Mouse (Mus musculus) kidney, adult 10 weeks (tissue): Measurements from ENCODE around the gene Spdye4b. TPM values are rescaled to one million over a fixed set of nuclear protein-coding genes. Genes with fewer than 3 reads are reported as not detected.

Experiments used
- polyA plus RNA-seq: library from polyadenylated mRNA; stranded (reverse); fragments of 350-450 nt; fragmentation: Illumina TruSeq; extraction: RNeasy Lipid Tissue Mini Kit (QIAGEN cat#74804); gene quantifications from one replicate; pipeline ENCODE4 v1.2.3, GENCODE M21; 2014; ENCODE audit warnings: low read depth, low replicate concordance

Gene Spdye4b
- polyA plus RNA-seq: not detected

GRCm38 (mm10) chr5:143180255-143181076 is at the start of gene Spdye4b, which contains the start of gene Rbak:
Gene Spdye4b (plus strand): TSS chr5:143181017.
Gene Rbak (minus strand): TSS chr5:143180775.

GRCm38 (mm10) chr5:143147481-143147880 is 33.3 kb upstream of the Spdye4b start, which contains the start of gene Olfr718-ps1:
Gene Olfr718-ps1 (minus strand): TSS chr5:143147581.

GRCm38 (mm10) chr5:143226790-143227189 is 46.0 kb downstream of the Spdye4b start, which contains the start of gene Spdye4a:
Gene Spdye4a (minus strand): TSS chr5:143226890.

DNA sequence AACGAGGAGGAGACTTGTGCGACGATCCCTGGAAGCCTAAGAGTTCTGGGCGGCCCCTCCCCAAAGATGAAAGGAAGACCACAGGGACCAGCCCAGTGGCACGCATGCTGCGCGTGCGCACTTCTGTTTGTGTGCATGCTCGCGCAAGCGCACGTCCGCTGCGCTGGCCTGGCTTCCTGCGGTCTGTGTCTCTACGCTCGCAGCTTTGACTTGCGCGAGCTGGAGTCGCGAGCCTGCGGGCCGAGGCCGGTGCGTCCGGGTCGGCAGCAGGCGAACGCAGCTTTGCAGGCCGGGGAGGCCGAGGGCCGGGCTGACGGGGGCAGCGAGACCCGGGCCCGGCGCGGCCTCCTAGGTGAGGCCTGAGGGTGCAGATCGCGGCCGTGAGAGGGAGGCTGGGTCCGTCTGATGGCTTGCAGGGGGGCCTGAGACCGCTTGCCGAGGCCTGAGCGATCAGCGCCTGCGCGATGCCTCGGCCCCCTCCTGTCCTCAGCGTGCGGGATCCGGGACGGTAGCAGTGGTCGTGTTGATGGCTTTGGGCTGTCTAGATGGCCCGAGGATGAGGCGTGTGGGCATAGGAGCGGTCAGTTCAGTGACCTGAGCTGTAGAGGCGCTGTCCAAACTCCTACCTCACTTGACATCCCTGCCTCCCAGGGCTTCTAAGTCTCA is 54.3 kb downstream of the Spdye4b start, which contains the start of gene Zfp12:
Gene Zfp12 (plus strand): TSS at position 136 of the 666 bp plus-strand sequence.

Other genes with a start within 250 kb of the Spdye4b start
- gene Fscn1, start 220.7 kb upstream of the Spdye4b start, polyA plus RNA-seq: not detected
- gene Rnf216, start 68.0 kb upstream of the Spdye4b start, polyA plus RNA-seq: 31.1 TPM
- gene Olfr718-ps1, start 33.4 kb upstream of the Spdye4b start, polyA plus RNA-seq: not detected
- gene Rbak, start 242 bp upstream of the Spdye4b start, polyA plus RNA-seq: 6.1 TPM
- not detected for gene Spdye4a, start 45.9 kb downstream of the Spdye4b start, polyA plus RNA-seq
- gene Zfp12, start 54.1 kb downstream of the Spdye4b start, polyA plus RNA-seq: 8.0 TPM
- gene Zfp316, start 89.0 kb downstream of the Spdye4b start, polyA plus RNA-seq: 1.0 TPM
- gene Zfp853, start 112.6 kb downstream of the Spdye4b start, polyA plus RNA-seq: not detected
- gene E130309D02Rik, start 134.3 kb downstream of the Spdye4b start, polyA plus RNA-seq: 0.89 TPM
- 10.8 TPM for gene Zdhhc4, start 148.2 kb downstream of the Spdye4b start, polyA plus RNA-seq
- gene Grid2ip, start 176.3 kb downstream of the Spdye4b start, polyA plus RNA-seq: not detected
- 60.6 TPM for gene Kdelr2, start 222.8 kb downstream of the Spdye4b start, polyA plus RNA-seq